Mouse (Mus musculus) stomach, postnatal 0 days (tissue): ENCODE results near the gene Gm21860. TPM values are rescaled to one million over a fixed set of nuclear protein-coding genes. Genes with fewer than 3 reads are reported as not detected.
"Not testable (repeated sequence)": the region's sequence is repeated elsewhere in the genome, so short reads cannot be mapped to it uniquely, and the experiment has no call there.

Source experiments
- ATAC-seq: fragments of 200-750 bp; cut with Nextera tagmentation; 2 replicates; pipeline ENCODE4 v1.8.0; 2017; ENCODE audit not compliant: low FRiP score, low TSS enrichment
- DNase-seq: peaks from one replicate; pipeline ENCODE4 v3.0.0-alpha.2; 2016; ENCODE audit warnings: low spot score
- H3K27ac ChIP-seq: fragments of 300-500 bp; sonication (generic); replicated peaks from 2 replicates; pipeline ENCODE4 v1.5.1; 2014; ENCODE audit warnings: mild to moderate bottlenecking, control low read depth
- H3K27me3 ChIP-seq: fragments of 300-500 bp; sonication (generic); 2 replicates; pipeline ENCODE4 v1.6.1; 2014; ENCODE audit warnings: low read length; ENCODE audit not compliant: control insufficient read depth, insufficient read depth
- H3K36me3 ChIP-seq: fragments of 300-500 bp; sonication (generic); 2 replicates; pipeline ENCODE4 v1.6.1; 2014; ENCODE audit warnings: low read length, mixed read lengths; ENCODE audit not compliant: control insufficient read depth, insufficient read depth
- H3K4me1 ChIP-seq: fragments of 300-500 bp; sonication (generic); replicated peaks from 2 replicates; pipeline ENCODE4 v1.6.1; 2014; ENCODE audit warnings: antibody characterized with exemption; ENCODE audit not compliant: control insufficient read depth, insufficient read depth
- H3K4me2 ChIP-seq: fragments of 300-500 bp; sonication (generic); replicated peaks from 2 replicates; pipeline ENCODE4 v1.6.1; 2014; ENCODE audit warnings: low read depth, mild to moderate bottlenecking, control low read depth, moderate library complexity
- H3K4me3 ChIP-seq: fragments of 300-500 bp; sonication (generic); 2 replicates; pipeline ENCODE4 v1.5.1; 2014; ENCODE audit warnings: low read depth, low read length, control low read depth
- H3K9ac ChIP-seq: fragments of 300-500 bp; sonication (generic); 2 replicates; pipeline ENCODE4 v1.6.1; 2014; ENCODE audit warnings: mild to moderate bottlenecking, low read length, control low read depth, mixed read lengths
- H3K9me3 ChIP-seq: fragments of 300-500 bp; sonication (generic); 2 replicates; pipeline ENCODE4 v1.6.1; 2016; ENCODE audit warnings: low read length; ENCODE audit not compliant: control insufficient read depth
- WGBS: fragments of 180-500 bp; shearing (Covaris S2); extraction: QIAGEN DNeasy Blood & Tissue Kit; methylation state at CpG from one replicate; pipeline ENCODE4 v1.1.7; 2014; 5-methylcytosine and 5-hydroxymethylcytosine counted together
- polyA plus RNA-seq: library from polyadenylated mRNA; unstranded; fragments of >200 nt; fragmentation: Nextera tagmentation; extraction: Ambion mirVana; gene quantifications from 2 replicates; pipeline ENCODE4 v1.2.1, GENCODE M21; 2015

The Gm21860 gene
- polyA plus RNA-seq, 1 experiment from 2014 or later: not detected

DNA sequence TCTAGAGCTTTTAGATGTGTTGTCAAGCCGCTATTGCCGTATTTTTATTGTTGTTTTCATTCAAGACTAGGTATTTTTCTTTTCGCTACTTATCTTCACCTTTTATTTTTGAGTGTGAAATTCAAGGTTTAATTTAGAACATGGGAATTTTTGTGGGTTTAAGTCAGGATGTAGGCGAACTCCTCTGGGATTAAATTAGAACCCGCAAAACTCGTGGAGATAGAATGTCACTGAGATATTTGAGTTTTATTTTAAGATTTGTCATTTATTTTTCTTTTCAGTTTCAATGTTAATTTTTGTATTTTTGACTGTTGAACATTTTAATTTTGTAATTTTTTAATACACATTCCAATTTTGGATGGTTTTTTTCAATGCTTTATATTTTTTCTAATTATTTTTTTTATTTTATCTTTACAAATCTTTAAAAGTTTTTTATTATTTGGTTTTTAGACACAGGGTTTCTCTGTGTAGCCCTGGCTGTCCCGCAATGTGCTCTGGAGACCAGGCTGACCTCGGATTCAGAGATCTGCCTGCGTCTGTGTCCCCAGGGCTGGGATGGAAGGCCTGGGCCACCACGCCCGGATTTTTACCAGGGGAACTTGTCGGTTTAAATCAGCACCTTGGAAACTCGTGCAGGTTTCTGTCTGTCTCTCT, 26.2 kb downstream of the Gm21860 start:
- not testable (repeated sequence) for H3K4me2 ChIP-seq, DNase-seq, H3K9ac ChIP-seq, H3K36me3 ChIP-seq, H3K27me3 ChIP-seq, H3K27ac ChIP-seq, H3K4me3 ChIP-seq, H3K4me1 ChIP-seq, ATAC-seq, H3K9me3 ChIP-seq
- WGBS: 87% methylated on average over 9 of the region's 13 CpGs

DNA sequence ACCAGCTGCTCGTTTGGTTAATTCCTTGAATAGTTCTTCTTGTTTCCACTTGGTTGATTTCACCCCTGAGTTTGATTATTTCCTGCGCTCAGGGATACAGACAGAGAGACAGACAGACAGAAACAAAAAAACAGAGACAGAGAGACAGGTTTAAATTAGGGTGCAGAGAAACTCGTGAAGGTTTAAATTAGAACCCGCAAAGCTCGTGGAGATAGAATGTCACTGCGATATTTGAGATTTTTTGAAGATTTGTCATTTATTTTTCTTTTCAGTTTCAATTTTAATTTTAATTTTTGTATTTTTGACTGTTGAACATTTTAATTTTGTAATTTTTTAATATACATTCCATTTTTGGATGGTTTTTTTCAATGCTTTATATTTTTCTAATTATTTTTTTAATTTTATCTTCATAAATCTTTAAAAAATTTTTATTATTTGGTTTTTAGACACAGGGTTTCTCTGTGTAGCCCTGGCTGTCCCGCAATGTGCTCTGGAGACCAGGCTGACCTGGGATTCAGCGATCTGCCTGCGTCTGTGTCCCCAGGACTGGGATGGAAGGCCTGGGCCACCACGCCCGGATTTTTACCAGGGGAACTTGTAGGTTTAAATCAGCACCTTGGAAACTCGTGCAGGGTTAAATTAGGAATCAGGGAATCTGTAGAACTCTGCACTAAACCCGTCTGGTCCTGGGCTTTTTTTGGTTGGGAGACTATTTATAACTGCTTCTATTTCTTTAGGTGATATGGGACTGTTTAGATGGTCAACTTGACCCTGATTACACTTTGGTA, 27.3 kb downstream of the Gm21860 start:
- H3K9me3 ChIP-seq, H3K36me3 ChIP-seq, ATAC-seq, DNase-seq, H3K9ac ChIP-seq, H3K27ac ChIP-seq, H3K4me2 ChIP-seq, H3K4me1 ChIP-seq, H3K27me3 ChIP-seq, H3K4me3 ChIP-seq: not testable (repeated sequence)
- WGBS: 61% methylated on average over 6 of the region's 13 CpGs

DNA sequence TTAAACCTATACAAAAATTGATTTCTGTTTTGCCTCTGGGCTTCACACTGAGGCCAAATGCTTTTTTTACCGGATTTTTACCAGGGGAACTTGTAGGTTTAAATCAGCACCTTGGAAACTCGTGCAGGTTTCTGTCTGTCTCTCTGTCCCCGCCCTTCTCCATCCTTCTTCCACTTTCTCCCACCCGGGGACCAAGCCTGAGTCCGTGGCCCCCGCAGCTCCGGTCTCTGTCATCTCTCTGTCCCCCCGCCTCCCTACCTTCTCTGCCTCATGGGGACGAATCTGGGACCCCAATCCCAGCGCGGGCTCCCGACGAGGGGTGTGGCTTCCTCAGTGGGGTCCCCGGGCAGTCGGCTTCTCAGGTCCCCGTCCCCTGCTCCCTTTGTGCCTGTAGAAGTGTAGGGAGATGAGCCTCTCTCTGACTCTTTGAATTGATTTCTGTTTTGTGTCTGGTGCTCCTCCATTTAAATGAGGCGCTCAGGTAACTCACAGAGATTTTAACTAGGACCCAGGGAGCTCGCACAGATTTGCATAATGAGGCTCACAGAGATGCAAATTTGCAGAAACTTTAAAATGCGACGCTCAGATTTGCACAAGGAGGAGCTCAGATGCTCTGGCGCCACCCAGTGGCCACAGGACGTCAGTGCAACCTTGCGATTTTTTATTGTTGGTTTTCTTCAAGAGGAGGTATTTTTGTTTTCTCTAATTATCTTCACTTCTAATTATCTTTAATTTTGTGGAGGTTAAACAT, 28.7 kb downstream of the Gm21860 start:
- H3K27me3 ChIP-seq, ATAC-seq, H3K36me3 ChIP-seq, H3K4me2 ChIP-seq, H3K9me3 ChIP-seq, H3K9ac ChIP-seq, H3K27ac ChIP-seq, H3K4me1 ChIP-seq, DNase-seq, H3K4me3 ChIP-seq: not testable (repeated sequence)
- 83% methylated on average over 4 of the region's 23 CpGs for WGBS

DNA sequence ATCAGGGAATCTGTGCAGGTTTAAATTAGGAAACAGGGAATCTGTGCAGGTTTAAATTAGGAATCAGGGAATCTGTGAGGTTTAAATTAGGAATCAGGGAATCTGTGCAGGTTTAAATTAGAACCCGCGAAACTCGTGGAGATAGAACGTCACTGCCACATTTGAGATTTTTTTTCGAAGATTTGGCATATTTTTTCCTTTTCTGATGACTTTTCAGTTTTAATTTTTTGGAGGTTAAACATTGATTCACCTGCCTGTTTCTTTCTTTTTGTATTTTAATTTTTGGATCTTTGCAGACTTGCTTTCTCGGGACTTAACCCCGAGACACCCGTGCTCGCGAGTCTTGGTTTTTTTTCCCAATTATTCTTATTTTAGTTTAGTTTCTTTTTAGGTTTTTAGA, 29.5 kb downstream of the Gm21860 start:
- H3K4me3 ChIP-seq, H3K9me3 ChIP-seq, H3K4me1 ChIP-seq, H3K36me3 ChIP-seq, H3K4me2 ChIP-seq, ATAC-seq, H3K9ac ChIP-seq, H3K27ac ChIP-seq, DNase-seq, H3K27me3 ChIP-seq: not testable (repeated sequence)
- 84% methylated on average over 6 of the region's 10 CpGs for WGBS

DNA sequence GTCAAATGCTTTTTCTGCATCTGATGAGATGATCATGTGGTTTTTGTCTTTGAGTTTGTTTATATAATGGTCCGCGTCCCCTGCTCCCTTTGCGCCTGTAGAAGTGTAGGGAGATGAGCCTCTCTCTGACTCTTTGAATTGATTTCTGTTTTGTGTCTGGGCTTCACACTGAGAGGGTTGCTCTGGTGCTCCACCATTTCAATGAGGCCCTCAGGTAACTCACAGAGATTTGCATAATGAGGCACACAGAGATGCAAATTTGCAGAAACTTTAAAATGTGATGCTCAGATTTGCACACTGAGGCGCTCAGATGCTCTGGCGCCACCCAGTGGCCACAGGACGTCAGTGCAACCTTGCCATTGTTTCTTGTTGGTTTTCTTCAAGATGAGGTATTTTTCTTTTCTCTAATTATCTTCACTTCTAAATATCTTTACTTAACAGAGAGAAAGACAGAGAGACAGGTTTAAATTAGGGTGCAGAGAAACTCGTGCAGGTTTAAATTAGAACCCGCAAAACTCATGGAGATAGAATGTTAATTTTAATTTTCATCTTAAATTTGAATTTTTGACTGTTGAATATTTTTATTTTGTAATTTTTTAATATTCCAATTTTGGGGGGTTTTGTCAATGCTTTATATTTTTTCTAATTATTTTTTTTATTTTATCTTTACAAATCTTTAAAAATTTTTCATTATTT, 30.5 kb downstream of the Gm21860 start:
- WGBS: 48% methylated on average over 8 of the region's 8 CpGs
- not testable (repeated sequence) for H3K9ac ChIP-seq, H3K9me3 ChIP-seq, H3K36me3 ChIP-seq, H3K4me2 ChIP-seq, H3K27me3 ChIP-seq, H3K27ac ChIP-seq, H3K4me3 ChIP-seq, ATAC-seq, H3K4me1 ChIP-seq, DNase-seq

DNA sequence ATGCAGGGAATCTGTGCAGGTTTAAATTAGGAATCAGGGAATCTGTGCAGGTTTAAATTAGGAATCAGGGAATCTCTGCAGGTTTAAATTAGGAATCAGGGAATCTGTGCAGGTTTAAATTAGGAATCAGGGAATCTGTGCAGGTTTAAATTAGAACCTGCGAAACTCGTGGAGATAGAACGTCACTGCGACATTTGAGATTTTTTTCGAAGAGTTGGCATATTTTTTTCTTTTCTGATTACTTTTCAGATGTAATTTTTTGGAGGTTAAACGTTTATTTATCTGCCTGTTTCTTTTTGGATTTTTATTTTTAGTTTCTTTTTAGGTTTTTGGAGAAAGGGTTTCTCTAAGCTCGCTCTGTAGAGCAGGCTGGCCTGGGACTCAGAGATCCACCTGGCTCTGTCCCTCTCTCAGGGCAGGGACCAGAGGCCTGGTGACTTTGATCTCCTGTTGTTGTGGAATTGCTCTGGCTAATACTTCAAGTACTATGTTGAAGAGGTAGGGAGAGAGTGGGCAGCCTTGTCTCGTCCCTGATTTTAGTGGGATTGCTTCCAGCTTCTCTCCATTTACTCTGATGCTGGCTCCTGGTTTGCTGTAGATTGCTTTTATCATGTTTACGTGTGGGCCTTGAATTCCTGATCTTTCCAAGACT, 31.2 kb downstream of the Gm21860 start:
- not testable (repeated sequence) for H3K4me3 ChIP-seq, H3K27me3 ChIP-seq, H3K27ac ChIP-seq, H3K4me2 ChIP-seq, H3K36me3 ChIP-seq, DNase-seq, H3K9ac ChIP-seq, H3K4me1 ChIP-seq, H3K9me3 ChIP-seq
- WGBS: 60% methylated on average over 7 of the region's 9 CpGs
- ATAC-seq: peak; percentile 67; the same call in 1 of the 2 replicates

DNA sequence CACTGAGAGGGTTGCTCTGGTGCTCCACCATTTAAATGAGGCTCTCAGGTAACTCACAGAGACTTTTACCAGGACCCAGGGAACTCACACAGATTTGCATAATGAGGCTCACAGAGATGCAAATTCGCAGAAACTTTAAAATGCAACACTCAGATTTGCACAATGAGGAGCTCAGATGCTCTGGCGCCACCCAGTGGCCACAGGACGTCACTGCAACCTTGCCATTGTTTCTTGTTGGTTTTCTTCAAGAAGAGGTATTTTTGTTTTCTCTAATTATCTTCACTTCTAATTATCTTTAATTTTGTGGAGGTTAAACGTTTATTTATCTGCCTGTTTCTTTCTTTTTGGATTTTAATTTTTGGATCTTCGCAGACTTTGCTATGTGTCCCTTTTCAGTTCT, 34.1 kb downstream of the Gm21860 start:
- WGBS: no CpG with 5 or more reads among the region's 5 CpGs
- H3K27me3 ChIP-seq, ATAC-seq: not testable (repeated sequence)

DNA sequence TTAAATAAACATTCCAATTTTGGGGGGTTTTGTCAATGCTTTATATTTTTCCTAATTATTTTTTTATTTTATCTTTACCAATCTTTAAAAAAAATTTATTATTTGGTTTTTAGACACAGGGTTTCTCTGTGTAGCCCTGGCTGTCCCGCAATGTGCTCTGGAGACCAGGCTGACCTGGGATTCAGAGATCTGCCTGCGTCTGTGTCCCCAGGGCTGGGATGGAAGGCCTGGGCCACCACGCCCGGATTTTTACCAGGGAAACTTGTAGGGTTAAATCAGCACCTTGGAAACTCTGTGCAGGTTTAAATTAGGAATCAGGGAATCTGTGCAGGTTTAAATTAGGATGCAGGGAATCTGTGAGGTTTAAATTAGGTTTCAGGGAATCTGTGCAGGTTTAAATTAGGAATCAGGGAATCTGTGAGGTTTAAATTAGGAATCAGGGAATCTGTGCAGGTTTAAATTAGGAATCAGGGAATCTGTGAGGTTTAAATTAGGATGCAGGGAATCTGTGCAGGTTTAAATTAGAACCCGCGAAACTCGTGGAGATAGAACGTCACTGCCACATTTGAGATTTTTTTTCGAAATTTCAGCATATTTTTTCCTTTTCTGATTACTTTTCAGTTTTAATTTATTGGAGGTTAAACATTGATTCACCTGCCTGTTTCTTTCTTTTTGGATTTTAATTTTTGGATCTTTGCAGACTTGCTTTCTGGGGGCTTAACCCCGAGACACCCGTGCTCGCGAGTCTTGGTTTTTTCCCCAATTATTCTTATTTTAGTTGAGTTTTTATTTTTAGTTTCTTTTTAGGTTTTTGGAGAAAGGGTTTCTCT, 35.0 kb downstream of the Gm21860 start:
- H3K9me3 ChIP-seq, H3K4me3 ChIP-seq, H3K27me3 ChIP-seq, H3K4me2 ChIP-seq, DNase-seq, H3K27ac ChIP-seq, H3K36me3 ChIP-seq, H3K4me1 ChIP-seq, H3K9ac ChIP-seq, ATAC-seq: not testable (repeated sequence)
- WGBS: 66% methylated on average over 8 of the region's 13 CpGs

More for the DNA sequence above, 34.1 kb downstream of the Gm21860 start:
- H3K4me2 ChIP-seq, H3K36me3 ChIP-seq, DNase-seq, H3K4me1 ChIP-seq, H3K9me3 ChIP-seq, H3K27ac ChIP-seq, H3K4me3 ChIP-seq, H3K9ac ChIP-seq: not testable (repeated sequence)
